Mouse (Mus musculus): ENCODE results near the gene Rnf11. TPM values are rescaled to one million over a fixed set of nuclear protein-coding genes. Genes with fewer than 3 reads are reported as not detected.
A peak's percentile ranks its signal among the peaks of the same experiment; 100 is the strongest.
"Not testable (repeated sequence)": the region's sequence is repeated elsewhere in the genome, so short reads cannot be mapped to it uniquely, and the experiment has no call there.

Rnf11 gene
- total RNA-seq, 2 experiments from 2014 or later: 136 to 141 TPM

DNA sequence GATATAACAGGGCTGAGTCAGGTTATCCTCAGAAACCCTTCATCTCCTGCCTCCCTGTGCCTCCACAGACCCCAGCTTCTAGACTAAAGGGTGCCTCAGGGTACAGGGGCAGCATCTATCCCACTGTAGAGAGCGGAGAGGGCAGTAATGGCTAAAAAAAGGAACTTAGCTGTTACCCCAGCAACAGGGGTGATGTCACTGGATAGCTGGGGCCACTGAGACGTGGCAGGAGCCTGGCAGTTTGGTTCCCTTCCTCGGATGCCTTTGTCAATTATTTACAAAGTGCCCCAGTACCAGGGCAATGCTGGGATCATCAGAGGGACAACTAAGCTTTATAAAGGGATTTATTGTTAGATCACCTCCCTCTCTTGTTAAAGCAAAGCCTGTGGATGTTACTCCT lies 65.5 kb downstream of the Rnf11 start:
- no peak for DNase-seq
- intact Hi-C loops (cut with DNase I): no loop called here

DNA sequence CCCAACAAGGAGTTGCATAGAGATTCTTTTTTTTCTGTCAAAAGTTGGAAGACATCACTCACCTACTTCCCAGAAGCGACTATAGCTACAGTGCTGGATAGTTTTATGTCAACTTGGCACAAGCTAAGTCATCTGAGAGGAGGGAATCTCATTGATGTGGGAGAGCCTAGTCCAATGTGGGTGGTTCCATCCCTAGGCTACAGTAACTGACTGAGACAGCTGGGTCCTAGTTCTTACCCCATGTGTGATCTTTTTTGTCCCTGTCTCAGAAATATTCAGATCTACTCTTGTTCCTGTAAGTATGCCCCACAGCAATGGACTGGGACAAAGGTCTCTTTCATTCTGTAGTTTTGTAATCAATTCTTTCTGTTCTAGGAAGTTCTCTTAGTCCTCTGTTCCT lies 66.5 kb downstream of the Rnf11 start:
- DNase-seq: no peak
- intact Hi-C loops (cut with DNase I): no loop called here

DNA sequence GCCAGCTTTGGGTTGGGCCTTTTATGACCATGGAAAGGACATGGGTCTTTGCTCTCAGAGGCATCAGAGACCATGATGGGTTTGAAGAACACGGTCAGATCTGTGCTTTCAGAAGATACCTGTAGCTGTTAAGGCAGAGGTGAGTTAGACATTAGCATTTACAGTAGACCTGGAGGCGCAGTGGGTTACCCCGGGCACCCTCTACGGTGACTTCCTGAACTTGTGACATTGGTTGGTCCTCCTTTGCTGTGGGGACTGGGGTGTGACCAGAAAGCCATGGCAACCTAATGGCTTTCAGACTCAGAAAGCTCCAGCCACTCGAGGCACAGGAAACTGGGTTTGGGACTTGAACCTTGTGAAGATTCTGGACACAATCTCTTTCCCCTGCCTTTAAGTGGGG lies 72.3 kb downstream of the Rnf11 start:
- intact Hi-C loops (cut with DNase I): no loop called here
- no peak for DNase-seq

DNA sequence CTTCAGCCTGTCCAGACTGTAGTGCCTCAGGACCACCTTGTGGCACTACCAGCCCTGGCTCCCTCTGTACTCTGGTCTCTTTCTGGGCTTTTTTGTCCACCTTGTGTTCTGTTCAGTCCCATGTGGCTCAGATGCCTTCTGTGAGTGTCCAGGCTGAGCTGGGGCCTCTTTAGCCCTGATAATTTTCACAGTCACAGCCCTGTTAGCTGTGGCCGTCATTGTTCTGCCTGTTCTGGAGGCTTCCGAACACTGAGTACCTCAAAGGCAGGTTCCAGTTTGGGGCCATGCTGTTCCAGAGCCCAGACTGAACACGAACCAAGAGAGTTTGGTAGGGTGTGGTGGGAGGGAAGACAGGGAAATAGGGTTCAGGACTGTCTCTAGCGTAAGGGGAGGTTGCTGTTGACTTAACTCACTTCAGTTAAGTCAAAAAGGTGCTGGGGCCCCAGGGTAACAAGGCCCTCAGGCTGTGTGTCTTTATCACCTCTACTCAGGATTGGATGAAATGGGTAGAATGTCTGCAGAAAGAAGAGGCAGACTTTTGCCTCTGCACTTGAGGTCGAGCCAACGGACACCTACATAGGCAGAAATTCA lies 73.1 kb downstream of the Rnf11 start:
- intact Hi-C loops (cut with DNase I): no loop called here
- DNase-seq: no peak

DNA sequence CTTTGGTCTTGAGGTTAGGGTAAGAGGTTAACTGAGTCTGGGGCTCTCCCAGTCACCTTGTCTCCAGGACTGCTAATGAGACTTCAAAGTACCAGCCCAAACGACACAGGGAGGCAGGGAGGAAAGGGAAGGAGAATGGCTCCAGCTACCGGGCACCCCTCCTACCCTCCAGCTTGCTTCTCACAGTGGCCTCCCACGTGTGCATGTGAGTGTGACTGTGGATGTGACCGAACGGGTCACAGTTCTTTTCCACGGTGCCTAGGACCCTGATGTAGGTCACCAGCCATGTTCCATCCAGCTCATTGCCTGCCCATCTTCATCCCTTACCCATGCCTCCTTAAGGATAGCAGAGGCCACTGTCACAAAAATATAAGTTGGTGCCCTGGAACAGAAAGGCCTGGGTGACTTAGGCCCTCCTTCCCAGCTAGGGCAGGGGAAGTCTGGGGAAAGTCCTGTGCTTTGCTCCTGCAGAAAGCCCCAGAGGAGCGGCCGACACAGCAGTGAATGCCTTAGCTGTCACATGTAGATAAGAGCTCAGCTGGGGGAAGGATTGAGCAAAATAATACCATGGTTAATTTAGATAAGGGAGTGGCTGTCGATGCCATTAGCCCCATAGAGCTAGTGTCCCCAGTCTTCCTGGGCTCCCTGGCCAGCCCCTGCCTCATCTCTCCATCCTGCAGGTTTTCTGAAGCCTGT lies 73.7 kb downstream of the Rnf11 start:
- DNase-seq: no peak
- intact Hi-C loops (cut with DNase I): no loop called here

DNA sequence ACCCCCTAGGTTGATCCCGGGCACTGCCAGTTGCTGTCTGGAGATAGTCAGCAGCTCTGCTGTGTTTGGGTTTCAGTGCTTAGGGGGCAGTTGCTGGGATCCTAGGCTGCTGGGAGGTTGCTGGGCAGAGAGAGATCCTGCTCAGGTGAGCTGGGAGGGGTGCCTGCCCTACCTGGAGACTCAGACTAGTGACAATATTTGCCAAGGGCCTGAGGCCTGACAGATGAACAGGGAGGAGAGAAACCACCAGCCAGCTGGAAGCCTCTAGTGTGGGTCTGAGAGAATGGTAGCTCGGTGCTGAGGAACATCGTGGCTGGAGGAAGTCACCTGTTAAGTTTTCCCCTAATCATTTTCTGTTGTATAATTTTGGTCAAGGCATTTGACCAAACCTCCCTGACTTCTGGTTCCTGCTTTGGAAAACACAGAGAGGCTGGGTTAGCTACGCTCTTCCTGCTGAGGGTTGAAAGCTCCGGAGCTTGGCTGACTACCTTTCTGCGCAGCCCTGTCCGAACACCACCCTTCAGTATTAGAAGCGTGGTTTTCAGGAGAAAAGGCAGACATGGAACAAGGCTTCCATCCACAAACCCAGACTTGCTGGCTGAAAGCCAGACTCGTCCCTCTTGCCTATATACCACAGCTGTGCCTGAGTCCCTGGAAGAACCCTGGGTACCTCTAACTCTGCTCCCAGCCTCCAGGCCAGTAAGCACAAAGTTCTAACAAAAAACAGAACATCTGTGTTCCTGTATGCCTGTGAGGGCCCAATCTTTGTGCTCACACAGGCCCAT lies 76.6 kb downstream of the Rnf11 start:
- intact Hi-C loops (cut with DNase I): no loop called here
- peak; percentile 23 for DNase-seq

DNA sequence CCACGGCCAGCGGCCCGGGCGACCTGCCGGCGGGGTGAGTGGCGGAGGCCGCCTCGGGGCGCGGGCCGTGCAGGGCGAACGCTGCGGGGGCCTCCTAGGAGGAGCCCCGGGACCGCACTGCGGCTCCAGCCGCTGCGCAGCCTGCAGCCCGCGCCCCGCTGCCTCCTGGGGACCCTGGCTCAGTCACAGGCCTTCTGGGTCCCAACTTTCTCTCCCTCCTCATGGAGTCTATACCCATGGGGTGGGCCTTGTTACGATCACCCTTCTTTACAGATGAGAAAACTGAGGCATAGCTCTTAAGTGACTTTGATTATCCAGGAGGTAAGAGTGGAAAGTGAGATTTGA lies 77.4 kb downstream of the Rnf11 start:
- no peak for DNase-seq
- intact Hi-C loops (cut with DNase I): no loop called here

DNA sequence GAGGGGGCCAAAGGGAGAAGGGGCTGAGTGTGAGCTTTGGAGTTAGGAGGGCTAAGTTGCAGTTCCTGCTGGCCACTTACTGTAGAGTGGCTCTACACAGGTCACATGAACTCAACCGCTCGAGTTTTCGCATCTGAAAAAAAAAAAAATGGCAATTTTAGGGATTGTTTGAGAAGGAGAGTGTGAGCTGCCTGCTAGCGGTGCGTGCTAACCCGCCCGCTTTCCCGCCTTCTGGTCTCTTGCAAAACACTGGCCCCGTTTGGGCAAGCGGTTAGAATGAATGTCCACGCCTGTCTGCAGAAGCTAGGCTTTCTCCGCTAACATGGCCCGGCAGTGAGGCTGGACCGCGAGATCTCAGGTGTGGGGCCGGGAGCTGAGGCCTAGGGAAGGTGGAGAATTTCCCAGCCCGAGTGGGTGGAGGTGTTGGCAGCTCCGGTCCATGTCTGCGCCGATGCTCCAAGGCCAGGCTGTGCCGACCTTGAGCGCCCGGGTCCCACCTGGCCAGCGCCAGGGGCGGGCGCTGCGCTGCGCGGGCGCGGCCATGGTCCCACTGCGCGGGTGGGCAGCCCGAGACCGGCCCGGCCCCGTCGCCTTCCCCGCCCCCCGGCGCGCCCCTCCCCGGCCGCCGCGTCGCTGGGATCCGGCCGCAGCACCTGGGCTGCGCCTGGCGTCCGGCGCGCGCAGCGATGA lies 77.9 kb downstream of the Rnf11 start, which contains the start of gene Ttc39a:
Gene Ttc39a (plus strand): TSS at position 138 of the 690 bp plus-strand sequence.
- DNase-seq: peak; percentile 40
- intact Hi-C loops (cut with DNase I): no loop called here

DNA sequence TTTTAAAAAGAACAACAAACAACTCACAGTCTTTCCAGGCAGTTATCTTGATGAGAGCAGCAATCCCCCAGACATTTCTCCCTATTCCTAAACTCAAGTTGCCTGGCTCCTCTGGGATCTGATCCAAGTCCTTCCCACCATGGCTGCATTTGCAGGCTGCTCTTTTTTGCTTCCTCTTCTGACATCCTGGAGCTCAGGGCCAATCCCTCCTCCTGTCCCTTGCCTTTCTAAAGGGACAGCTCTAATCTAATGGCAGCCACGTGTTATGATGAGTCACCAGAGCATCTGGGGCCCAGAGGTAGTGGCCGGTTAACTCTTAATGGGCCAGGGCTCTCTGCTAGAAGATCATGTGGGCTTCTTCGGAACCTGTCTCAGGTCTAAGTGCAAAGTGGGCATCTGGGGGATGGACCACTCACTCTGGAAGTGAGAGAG lies 78.5 kb downstream of the Rnf11 start:
- intact Hi-C loops (cut with DNase I): no loop called here
- peak; percentile 61 for DNase-seq

DNA sequence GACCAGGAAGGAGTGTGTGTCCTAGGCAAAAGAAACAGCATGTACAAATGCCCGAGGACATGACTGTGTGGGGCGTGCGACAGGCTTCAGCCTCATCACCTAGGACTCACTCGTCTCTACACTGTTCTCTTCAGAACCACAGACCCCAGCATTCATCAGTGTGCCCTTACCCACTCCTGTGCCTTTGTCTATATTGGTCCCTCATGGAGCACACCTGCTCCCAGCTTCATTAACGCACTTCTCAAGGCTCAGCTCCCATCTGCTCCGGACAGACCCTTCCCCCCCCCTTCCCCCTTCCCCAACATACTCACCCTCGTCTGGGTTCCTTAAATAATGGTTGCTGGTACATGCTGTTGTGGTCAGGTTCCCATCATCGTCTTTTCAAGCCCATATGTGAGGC lies 79.1 kb downstream of the Rnf11 start:
- no peak for DNase-seq
- intact Hi-C loops (cut with DNase I): no loop called here

DNA sequence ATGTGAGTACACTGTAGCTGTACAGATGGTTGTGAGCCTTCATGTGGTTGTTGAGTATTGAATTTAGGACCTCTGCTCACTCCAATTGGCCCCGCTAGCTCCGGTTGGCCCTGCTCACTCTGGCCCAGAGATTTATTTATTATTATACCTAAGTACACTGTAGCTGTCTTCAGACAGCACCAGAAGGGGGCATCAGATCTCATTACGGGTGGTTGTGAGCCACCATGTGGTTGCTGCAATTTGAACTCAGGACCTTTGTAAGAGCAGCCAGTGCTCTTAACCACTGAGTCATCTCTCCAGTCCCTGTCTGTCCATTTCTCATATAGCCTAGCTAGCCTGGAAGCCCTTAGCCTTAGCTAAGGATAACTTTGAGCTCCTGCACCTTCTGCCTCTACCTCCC lies 79.6 kb downstream of the Rnf11 start:
- intact Hi-C loops (cut with DNase I); DNase-seq: not testable (repeated sequence)

DNA sequence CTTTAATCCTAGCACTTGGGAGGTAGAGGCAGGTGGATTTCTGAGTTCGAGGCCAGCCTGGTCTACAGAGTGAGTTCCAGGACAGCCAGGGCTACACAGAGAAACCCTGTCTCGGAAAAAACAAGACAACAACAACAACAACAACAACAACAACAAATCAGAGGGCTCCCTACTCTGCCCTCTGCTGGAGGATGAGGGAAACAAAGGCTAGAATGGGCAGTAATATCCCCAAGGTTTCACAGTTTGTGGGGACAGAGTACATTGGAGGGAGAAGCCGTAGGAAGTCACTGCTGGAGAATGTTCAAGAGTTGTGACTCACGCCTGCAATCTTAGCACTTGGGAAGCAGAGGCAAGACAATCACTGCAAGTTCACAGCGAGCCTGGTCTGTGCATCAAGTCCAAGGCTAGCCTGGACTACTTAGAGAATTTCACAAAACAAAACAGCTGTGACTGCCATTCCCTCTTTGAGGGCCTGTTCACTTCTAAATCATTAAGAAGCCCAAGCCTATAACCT lies 83.3 kb downstream of the Rnf11 start:
- intact Hi-C loops (cut with DNase I): no loop called here
- DNase-seq: no peak

Other genes starting within 250 kb of the Rnf11 start
- gene Eps15, start 204.5 kb downstream of the Rnf11 start, total RNA-seq (2021): 100 to 1,000 TPM in 1 of 2 experiments, 10 to 100 TPM in 1; 97.7 to 103 TPM
- 1 to 10 TPM; 1.4 to 1.6 TPM for gene Ttc39a, start 78.1 kb downstream of the Rnf11 start, total RNA-seq (2021)
- not detected for gene 4930522H14Rik, start 46.6 kb upstream of the Rnf11 start, total RNA-seq (2021)
- 10 to 100 TPM in 1 of 2 experiments, 1 to 10 TPM in 1; 8.1 to 10.4 TPM for gene Cdkn2c, start 182.5 kb upstream of the Rnf11 start, total RNA-seq (2021)
- 10 to 100 TPM; 43.6 TPM for gene Faf1, start 191.9 kb upstream of the Rnf11 start, total RNA-seq (2021)